Mouse (Mus musculus) cerebellum, adult 2 months (tissue): ENCODE measurements around the gene Rab5c. TPM values are rescaled to one million over a fixed set of nuclear protein-coding genes. Genes with fewer than 3 reads are reported as not detected.

Experiments used
- DNase-seq, 2 experiments: peaks; one replicate each; pipeline ENCODE4 v3.0.0; 2021
- H3K27ac ChIP-seq: fragments of 200-500 bp; 2 replicates; pipeline ENCODE4 v1.5.1; 2012; ENCODE audit warnings: low read length, control low read depth, inconsistent platforms; ENCODE audit not compliant: insufficient read depth
- H3K27me3 ChIP-seq: fragments of 200-500 bp; 2 replicates; pipeline ENCODE4 v1.6.1; 2012; ENCODE audit warnings: inconsistent platforms, mild to moderate bottlenecking, low read length, moderate library complexity; ENCODE audit not compliant: control insufficient read depth, insufficient read depth
- H3K4me1 ChIP-seq: fragments of 200-500 bp; 2 replicates; pipeline ENCODE4 v1.6.1; 2011; ENCODE audit warnings: low read length; ENCODE audit not compliant: control insufficient read depth, insufficient read depth
- H3K4me3 ChIP-seq: fragments of 200-500 bp; replicated peaks from 2 replicates; pipeline ENCODE3; 2011; ENCODE audit warnings: mild to moderate bottlenecking, low read depth, low read length, control low read depth; ENCODE audit not compliant: insufficient read depth
- CTCF ChIP-seq: fragments of 200-500 bp; IDR thresholded peaks from 2 replicates; pipeline ENCODE4 v1.5.1; 2011; ENCODE audit warnings: low read depth, mild to moderate bottlenecking, control low read depth, low read length, moderate library complexity, borderline replicate concordance; ENCODE audit not compliant: insufficient read depth
- POLR2A ChIP-seq: fragments of 200-500 bp; IDR thresholded peaks from 2 replicates; pipeline ENCODE4 v1.6.1; 2011; ENCODE audit warnings: low read length, control low read depth, borderline replicate concordance; ENCODE audit not compliant: insufficient read depth
- WGBS: fragments of 180-500 bp; shearing (Covaris S2); methylation state at CpG from one replicate; pipeline ENCODE4 v1.1.7; 2018; 5-methylcytosine and 5-hydroxymethylcytosine counted together
- polyA plus RNA-seq: library from polyadenylated mRNA; depleted of rRNA; stranded (reverse); fragments of >200 nt; gene quantifications from 2 replicates; pipeline ENCODE4 v1.2.3, GENCODE M21; 2012

Gene Rab5c
- polyA plus RNA-seq, 1 experiment = 187 TPM

DNA sequence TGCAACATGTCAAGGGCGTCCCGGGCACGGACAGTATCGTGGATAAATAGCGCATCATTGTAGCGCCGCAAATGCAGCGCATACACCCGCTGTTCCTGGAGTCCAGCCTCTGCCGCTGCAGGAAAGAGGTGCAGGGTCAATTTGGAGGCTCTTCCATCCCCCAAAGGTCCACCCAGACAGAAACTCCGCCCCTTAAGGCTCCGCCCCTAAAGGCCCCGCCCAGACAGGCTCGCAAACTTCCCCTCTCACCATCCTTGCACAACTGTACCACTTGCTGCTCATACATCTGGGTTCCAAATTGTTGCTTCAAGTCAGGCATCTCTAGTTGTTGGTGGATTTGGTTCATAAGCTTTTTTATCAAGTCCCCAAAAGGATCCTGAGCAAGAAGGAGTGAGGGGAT, 36.7 kb downstream of the Rab5c start:
- Histone ChIP-seq H3K4me3 (peak overlapping the region; percentile 11), H3K27me3 (no peaks in the 10 kb centered on the region), H3K27ac (no peak overlapping the region), H3K4me1 (no peaks in the 10 kb centered on the region)
- WGBS = 14% methylated on average over 14 of the region's 14 CpGs
- TF ChIP-seq POLR2A (no peak), CTCF (no peak)
- DNase-seq = no peak

DNA sequence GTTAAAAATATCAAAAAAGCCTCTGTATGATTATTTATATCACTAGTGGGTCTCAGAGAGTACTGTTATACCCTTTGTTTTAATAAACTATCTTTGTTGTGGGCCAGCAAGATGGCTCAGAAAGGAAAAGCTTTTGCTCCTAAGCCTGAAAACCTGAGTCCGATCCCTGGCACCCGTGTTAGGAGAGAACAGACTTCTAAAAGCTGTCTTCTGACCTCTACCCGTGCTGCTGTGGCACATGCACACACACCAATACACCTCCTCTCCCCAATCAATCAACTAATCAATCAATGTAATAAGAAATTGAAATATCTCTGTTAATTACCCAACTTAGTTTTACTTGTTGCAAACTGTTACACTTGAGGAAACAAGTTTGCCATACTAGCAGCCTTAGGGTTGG, 37.3 kb downstream of the Rab5c start:
- Histone ChIP-seq H3K27ac (no peak overlapping the region), H3K4me3 (no peak overlapping the region), H3K27me3 (no peaks in the 10 kb centered on the region), H3K4me1 (no peaks in the 10 kb centered on the region)
- 72% methylated on average over 3 of the region's 3 CpGs for WGBS
- no peak for DNase-seq
- TF ChIP-seq CTCF (no peak), POLR2A (no peak)

GRCm38 (mm10) chr11:100697921-100698320, 40.1 kb downstream of the Rab5c start:
- WGBS = 78% methylated on average over 7 of the region's 7 CpGs
- TF ChIP-seq POLR2A (no peak), CTCF (no peak)

DNA sequence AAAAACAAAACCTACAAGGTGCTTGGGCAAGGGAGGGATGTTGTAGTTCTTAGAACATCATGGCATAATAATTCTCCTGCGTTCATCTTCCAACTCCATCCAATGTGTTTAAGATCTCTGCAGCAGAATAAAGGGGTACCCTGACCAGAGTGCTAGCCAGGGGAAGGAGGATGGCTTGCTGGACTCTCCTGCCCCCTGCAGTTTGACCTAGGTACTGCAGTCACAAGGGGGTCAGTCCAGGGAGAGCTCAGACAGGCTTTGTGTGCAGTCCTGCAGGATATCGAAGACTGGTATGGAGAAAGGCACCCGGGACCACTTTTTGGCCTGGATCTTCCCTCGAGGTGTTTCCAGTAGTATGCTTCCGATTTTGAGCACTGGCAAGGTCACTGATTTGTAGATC, 43.1 kb downstream of the Rab5c start:
- no peaks in the 10 kb centered on the region for H3K27me3 ChIP-seq
- H3K4me3 ChIP-seq = no peak overlapping the region
- peak; percentile 62 to 81 for DNase-seq
- 15% methylated on average over 5 of the region's 5 CpGs for WGBS
- TF ChIP-seq CTCF (peak; percentile 91), POLR2A (no peak)
- no peaks in the 10 kb centered on the region for H3K4me1 ChIP-seq
- no peak overlapping the region for H3K27ac ChIP-seq

More at GRCm38 (mm10) chr11:100697921-100698320, 40.1 kb downstream of the Rab5c start:
- no peak overlapping the region for H3K4me3 ChIP-seq
- no peak overlapping the region for H3K27ac ChIP-seq
- no peak for DNase-seq
- no peaks in the 10 kb centered on the region for H3K27me3 ChIP-seq
- H3K4me1 ChIP-seq = no peaks in the 10 kb centered on the region

GRCm38 (mm10) chr11:100693154-100693553, 44.9 kb downstream of the Rab5c start:
- Histone ChIP-seq H3K4me3 (no peak overlapping the region), H3K4me1 (no peaks in the 10 kb centered on the region), H3K27me3 (no peaks in the 10 kb centered on the region), H3K27ac (no peak overlapping the region)
- 60% methylated on average over 5 of the region's 5 CpGs for WGBS
- TF ChIP-seq POLR2A (no peak), CTCF (no peak)
- DNase-seq = no peak

GRCm38 (mm10) chr11:100692164-100692616, 45.8 kb downstream of the Rab5c start, which contains the start of gene Zfp385c:
Gene Zfp385c, minus strand, starts transcription at chr11:100692455.
- Histone ChIP-seq H3K27ac (no peak within 1 kb of the TSS), H3K4me3 (peak within 1 kb of the TSS; percentile 40), H3K4me1 (no peaks in the 10 kb centered on the region), H3K27me3 (no peaks in the 10 kb centered on the region)
- no peak for TF ChIP-seq CTCF
- TF ChIP-seq POLR2A = no peak
- no peak for DNase-seq
- WGBS = 8% methylated on average over 23 of the region's 23 CpGs

DNA sequence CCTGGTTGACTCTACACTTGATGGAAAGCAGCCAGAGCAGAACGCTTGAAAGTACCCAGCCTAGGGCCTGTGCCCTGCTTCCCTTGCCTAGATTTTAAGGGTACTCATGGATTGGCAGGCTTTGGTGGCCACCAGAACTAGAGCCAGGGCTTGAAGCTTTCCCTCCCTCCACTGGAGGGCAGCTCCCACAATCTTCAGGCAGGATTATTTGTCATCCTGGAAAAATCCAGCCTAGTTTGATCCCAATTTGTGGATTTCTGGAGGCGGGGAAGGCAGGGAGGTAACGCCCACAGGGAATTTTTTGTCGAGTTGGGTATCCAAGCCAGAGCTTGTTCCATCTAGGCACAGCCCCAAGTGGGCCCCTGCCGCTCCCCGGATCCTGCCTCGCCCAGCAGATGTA, 47.6 kb downstream of the Rab5c start:
- no peak overlapping the region for H3K27ac ChIP-seq
- DNase-seq = no peak
- no peak overlapping the region for H3K4me3 ChIP-seq

GRCm38 (mm10) chr11:100688443-100688842, 49.6 kb downstream of the Rab5c start:
- Histone ChIP-seq H3K4me1 (no peaks in the 10 kb centered on the region), H3K27ac (no peak overlapping the region), H3K27me3 (no peaks in the 10 kb centered on the region), H3K4me3 (no peak overlapping the region)
- no peak for DNase-seq
- TF ChIP-seq CTCF (no peak), POLR2A (no peak)
- WGBS = 87% methylated on average over 4 of the region's 4 CpGs

More for the DNA sequence above, 47.6 kb downstream of the Rab5c start:
- TF ChIP-seq CTCF (no peak), POLR2A (no peak)
- 27% methylated on average over 7 of the region's 7 CpGs for WGBS
- Histone ChIP-seq H3K27me3 (no peaks in the 10 kb centered on the region), H3K4me1 (no peaks in the 10 kb centered on the region)

- 81% methylated on average over 7 of the region's 7 CpGs for WGBS
- TF ChIP-seq CTCF (no peak), POLR2A (no peak)
- no peak for DNase-seq
- H3K4me1 ChIP-seq = no peaks in the 10 kb centered on the region
- no peak overlapping the region for H3K4me3 ChIP-seq
- H3K27ac ChIP-seq = no peak overlapping the region
- H3K27me3 ChIP-seq = no peaks in the 10 kb centered on the region
Observed at GRCm38 (mm10) chr11:100687265-100687664, 50.8 kb downstream of the Rab5c start.
